Mouse (Mus musculus) CD4-positive, CD25-positive, alpha-beta regulatory T cell, adult 4 months (primary cell): ENCODE data around the gene Fat1. TPM values are rescaled to one million over a fixed set of nuclear protein-coding genes. Genes with fewer than 3 reads are reported as not detected.

Experiments used
- ATAC-seq: one replicate; pipeline ENCODE4 v1.8.0; 2017
- polyA plus RNA-seq, 2 experiments: library from polyadenylated mRNA; unstranded; fragments of 100-300 nt; shearing (Covaris generic); gene quantifications; one replicate each; pipeline ENCODE4 v1.2.1; 2017

Fat1 gene
- under 1 TPM in 1 of 2 experiments, not detected in 1; 0.03 TPM for polyA plus RNA-seq

DNA sequence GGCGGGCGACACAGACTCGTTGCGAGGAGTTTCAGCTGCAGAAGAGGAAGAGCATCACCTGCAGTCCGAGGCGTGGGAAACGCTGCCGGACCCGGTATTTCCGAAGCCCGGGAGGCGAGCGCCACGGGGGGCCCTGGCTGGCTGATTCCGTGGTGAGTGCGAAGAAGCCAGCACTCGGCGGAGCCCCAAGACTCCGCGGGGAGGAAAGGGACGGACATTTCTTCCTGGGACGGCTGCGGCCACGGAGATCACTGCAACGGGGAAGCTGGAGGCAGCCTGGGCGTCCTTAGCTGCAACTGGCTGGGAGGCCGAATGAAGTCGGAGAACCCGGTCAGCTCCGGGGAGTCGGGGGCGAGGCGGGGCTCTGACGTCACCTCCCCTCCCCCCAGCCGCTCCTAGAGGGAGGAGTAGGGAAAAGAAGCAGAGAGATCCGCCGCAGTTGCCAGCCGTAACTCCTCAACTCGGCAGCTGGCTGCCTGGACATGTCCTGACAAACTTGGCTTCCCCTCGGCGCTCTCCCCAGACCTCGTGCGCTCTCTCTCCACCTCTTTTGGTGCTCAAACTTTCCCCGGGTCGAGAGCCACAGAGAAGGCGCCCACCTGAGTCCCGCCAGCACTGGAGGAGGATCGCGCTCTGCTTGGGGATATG lies at the start of gene Fat1:
Gene Fat1, plus strand, starts transcription at position 598 of the 648 bp plus-strand sequence.
- no peak for ATAC-seq

DNA sequence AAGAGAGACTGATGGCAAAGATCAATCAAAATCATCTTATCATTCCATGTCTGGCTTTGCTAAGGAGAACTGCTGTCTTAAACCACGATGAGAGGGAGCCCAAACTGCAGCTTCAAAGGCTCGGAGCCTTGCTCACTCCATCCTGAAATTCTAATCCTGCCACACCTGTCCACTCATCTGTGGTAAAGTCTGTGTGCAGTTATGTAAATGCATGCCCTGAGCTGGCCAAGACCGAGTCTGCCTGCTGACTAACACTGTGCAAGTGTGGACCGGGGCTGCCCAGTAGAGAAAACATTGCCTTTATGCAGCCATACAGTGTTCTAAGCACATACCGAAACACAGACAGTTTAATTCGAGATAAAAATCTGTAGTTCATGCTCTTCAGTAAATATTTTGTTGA lies 40.6 kb upstream of the Fat1 start:
- ATAC-seq: no peak

DNA sequence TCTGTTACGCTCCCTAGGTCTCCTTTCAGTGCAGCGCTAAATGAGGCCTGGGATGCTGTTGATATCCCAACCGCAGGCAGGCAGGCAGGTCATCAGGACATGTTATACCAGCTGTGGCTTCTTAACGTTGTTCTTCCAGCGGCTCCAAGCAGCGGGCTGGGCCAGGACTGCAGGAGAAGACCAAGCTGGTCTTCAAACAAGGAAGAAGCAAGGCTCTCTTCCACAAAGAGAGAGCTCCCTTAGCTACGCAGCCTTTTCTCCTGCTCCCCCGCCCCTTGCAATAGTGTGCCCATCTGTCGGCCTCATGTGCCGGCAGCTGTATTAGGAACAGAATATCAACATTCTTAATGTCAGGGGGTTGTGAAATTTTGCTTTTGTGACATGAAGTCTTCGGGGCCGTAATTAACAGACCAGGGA lies 35.7 kb upstream of the Fat1 start:
- ATAC-seq: no peak

DNA sequence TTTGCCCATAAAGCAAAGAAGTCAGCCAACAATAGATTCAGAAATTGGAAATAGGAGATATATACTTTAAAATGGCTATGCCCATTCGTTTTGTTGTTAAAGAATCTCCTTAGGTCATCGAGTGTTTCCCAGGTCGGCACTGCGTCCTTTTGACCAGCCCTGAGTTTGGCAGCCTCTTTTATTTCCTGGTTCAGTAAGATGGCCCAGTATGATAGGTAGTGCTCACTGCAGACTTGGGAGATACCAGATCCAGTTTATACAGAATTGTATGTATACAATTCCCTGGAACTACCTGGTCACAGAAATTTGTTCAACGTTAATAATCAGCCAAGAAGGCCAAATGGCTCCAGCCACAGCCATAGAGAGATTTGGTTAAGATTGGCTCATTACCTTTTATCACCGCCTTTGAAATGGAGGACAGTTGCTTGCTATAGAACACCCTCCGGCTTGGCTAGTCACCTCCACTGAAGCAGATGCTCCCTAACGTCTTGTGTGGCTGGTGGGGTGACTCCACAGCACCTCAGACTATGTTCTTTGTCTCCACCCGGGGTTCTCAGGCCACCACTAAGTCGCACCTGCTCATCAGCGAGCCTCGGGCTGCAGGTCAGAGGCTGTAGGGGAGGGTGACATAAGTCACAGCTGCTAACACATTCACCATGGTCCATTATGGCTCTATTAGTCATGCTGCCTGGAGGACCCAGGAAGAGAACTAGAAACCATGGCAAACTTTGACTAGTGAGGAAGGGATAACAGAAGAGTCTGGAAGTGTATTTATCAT lies 23.9 kb upstream of the Fat1 start:
- ATAC-seq: no peak

DNA sequence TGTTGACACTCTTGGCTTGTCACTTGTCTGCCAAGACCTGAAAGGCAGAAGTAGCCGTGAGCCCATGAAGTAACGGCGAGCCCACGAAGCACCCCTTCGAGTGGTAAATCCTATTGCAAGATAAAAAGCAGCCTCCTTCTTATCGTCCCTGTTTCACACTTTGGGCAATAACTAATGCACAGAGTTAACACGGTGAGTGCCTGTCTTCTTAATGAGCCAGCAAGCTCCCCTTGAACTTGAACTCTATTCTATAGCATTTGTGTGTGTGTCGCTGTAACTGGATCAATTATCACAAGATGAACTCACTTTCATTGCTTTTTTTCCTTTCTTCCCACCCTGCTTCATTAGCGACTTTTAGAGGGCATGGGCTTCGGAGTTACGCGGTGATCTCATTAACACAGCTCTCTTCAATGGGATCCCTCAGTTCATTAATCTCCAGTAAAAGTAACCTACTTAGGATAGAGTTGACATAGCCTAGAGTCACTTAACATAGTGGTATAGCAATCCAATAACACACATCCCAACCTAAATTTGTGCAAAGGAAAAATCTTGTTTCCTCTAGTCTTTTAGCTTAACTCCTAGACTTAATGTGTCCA lies 15.7 kb upstream of the Fat1 start:
- ATAC-seq: no peak

DNA sequence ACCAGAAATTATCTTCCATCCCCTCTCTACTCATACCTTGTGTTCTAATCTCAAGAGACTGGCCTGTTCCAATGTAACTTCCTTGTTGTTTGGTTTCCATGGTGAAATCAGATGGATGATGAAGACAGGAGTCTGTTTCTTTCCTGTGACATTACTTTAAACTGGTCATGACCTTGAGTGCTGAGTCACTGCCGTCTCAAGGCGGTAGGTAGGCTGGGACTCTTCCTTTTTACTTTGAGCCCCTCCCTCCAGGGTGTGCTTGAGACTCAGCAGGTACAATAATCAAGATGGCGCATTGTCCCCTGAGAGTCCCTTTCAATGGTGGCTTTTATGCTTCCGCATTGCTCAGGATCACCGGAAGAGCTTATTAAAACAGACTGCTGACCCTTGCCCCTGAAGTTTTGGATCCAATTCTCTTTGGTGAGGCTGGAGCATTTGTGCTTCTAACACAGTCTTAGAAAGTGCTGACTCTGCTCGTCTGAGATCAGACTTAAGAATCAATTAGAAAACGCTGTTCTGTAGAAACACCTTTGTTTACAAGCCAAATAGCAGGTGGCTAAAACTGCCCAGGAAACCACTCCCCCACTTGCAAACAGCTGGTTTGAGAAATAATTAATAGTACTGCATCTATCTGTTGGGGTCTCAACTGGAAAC lies 14.7 kb upstream of the Fat1 start:
- ATAC-seq: no peak

DNA sequence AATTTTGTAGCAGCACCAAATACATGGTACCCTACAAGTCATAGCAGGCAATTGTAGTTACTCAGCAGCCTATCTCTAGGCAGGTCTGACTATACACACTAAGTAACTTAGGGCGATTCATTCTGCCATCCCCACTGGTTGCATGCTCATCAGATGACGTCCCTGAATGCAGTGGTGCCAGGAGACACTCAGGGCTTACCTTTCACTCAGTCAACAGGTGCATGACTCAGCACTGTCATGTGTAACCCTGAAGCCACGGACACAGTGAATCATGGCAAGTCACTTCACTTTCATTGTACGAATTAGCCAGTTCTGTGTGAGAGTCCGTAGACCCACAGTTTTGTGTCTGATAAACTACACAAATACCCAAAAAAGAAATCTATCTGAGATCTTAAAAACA lies 10.3 kb upstream of the Fat1 start:
- no peak for ATAC-seq

DNA sequence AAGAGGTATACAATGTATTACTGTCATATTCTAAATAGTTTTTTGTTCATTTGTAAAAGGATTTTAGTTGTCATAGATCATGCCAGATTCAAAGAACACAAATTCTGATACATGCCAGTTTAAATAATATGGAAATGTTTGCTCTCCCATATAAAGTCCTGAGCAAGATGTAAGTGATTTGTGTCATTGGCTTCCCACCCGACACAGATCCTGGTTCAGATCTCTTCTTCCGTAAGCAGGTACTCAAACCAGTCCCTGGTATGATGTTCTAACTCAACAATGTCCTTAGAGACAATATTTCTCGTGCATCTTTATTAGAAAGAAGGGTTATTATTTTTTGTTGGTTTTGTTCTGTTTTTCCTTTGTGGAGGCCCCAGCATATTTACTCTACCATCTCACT lies 5.2 kb upstream of the Fat1 start:
- no peak for ATAC-seq

DNA sequence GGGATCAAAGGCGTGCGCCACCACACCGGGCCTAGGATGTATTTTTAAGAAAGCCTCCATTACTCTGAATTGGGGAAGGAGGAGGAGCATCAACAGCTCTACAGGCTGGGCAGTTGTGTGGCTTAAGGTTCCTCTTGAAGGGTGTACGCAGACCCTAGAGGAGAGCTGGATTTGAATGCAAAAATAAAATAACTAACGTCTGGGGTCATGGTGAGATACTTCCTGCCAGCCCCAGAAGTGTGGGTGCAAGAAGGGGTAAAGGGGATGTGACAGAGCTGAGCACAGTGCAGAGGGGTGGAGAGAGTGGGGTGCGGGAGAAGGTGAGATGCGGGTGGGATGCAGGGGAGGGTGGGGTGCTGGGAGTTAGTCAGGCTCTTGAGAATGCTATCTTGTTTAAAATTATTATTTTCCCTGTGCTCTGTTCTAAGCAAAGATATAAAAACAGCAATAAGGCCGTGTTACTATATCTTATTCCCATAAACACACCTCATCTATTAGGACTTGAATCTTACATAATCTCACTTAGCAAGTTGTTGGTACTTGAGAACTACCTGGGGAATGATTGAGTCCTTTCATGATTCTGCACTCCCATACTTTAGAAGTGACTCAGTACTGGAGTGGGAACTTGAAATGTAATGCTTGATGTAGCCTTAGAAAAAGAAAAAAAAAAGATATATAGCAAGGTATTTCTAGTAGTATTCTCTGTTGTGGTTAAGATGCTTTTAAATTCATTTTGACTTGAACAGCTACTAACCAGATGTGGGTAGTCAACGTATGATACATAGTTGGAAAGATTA lies 2.5 kb upstream of the Fat1 start:
- no peak for ATAC-seq

DNA sequence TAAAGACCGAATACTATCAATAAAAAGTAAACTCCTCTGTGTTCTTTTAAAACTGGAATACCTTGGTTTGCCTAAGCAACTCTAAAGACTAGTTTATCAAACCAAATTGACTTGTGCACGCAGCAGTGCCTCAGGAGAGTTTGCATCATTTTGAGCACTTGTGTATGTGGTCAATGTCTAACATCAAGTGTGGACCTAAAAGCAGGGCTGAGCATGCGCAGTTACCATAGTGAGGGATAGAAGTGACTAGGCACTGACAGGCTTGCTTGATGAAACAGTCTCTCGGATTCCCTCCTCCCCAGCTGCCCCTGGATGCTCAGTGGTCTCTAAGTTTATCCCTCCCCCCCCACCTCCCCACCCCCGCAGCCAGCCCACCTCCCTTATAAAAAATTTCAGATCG lies 1.8 kb upstream of the Fat1 start:
- ATAC-seq: no peak

DNA sequence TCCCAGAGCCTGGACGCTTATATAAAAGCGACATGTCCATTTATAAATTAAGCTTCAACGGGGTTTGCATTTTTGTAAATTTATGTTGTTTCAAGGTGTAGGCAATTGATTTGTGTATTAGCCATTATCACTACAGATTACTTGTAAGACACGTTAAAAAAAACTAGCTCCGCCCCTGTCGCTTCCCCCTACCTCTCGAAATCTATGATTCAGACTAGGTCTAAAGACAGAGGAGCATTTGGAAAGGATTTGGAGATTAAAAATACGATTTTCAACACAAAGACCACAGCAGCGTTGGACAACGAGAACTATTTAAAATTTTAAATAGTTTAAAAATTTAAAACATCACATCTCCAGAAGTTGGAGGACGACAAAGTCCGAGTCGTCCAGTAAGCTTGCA lies 831 bp upstream of the Fat1 start:
- ATAC-seq: no peak

DNA sequence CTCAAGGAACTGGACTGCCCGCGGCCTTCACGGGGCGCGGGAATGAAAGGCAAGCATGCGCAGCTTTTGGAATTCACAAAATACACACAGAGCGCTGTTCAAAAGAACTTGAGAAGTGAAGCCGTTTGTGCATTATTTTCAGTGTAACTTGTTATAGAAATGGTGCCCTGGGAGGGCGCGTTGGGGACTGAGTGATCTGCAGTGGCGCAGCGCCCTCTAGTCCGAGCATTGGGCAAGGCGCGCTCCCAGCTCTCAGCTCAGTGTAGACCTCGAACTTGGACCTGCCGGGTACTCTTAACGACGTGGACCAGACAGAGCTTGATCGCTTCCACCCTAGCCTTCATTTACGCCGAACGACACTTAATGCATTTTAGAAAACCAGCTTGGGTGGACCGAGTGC lies 494 bp downstream of the Fat1 start:
- ATAC-seq: no peak

DNA sequence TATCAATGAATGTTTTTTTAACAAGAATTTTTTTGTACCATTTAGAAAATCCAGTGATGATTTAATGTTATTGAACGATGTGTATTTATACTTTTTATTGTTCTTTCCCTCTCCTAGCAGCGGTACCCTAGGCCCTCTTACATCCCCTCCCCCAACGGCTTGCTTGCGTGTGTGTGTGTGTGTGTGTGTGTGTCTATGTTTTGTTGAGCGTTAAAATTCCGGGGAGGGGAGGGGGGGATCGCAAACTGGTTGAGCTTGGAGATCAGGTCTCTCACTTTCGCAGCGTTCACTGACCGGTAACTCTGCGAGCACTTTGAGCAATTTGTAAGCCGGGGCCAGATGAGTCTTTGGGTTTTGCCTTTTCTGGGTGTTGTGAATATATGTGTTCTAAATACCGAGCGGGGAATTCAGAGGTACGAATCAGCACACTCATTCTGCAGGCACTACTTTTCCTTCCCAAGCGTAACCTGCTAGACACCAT lies 1.3 kb downstream of the Fat1 start:
- ATAC-seq: no peak

DNA sequence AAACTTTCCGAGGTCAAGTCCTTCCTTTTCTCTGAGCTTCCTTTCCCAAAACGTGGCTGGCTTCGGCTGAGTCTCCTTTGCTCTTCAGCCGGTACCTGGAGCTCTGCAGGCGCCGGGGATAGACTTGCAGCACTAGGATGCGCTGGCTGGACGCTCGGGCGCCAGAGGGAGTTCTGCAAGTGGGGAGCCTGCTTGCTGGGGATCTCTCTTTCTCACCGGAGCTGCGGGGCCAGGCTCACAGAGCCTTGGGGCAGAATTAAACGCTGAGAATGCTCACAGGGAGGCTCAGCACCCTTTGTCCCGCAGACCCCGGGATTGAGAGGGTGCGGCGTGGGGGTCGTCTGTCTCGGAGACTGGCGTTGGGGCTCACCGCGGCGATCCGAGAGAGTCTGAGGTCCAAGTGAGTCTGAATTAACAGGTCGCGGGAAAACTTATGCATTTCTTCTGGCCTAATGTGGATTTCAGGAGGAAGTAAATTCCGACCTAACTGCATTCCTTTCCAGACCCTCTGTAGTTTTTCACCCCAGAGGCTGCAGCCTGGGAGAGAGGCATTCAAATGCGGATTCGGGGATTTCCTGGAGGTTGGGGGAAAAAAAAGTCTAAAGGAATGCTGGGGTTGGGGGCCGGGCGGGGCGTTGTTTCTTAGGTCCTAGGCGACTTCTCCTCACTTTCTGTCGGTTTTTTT lies 2.0 kb downstream of the Fat1 start:
- ATAC-seq: no peak

DNA sequence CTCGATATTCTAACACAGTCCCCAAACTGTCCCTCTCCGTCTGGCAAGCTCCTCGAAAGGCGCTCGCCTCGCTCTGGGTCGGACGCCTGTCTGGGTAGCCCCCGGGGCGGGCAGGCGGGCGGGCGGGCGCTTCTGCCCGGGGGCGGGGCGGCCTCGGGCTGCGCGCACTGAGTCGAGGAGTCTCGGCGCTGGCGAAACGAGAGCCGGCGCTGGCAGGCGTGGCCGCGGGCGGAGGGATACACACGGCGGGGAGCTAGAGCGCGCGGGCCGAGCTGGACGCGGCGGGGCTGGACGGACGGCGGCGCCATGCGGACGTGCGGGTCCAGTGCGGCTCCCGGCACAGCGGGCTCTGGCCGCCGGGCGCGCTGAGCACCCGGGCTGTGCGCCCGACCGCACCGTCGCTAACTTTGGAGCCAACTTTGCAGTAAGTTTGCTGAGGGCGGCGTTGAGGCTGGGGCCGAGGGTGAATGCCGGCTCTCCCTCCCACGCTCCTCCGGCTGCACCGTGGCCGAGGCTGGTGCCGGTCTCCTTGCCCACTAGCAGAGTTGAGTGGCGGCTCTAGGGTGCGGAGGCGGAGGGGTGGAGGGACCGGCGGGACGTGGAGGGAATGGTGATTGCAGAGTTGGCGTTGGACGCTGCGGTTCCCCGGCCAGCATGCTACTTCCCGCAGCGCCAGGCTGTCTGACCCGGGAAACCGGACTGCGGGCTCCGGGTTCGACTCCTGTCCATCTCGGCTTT lies 2.8 kb downstream of the Fat1 start:
- no peak for ATAC-seq

DNA sequence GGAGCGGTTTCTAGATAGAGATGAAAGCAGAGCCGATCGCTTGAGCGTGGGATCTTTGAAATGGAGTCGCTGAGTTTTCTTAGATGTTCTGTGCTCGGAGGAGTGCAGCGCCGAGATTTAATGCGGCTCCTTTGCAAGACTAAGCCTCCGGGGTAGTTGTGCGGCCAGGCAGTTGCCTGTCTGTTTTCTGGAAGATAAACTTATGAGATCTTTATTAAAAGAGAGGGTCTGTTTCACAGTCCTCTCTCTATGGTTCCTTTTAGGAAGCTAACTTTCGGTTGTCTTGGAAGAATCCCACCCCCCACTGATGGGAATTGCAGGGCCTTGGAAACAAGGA lies 3.4 kb downstream of the Fat1 start:
- ATAC-seq: no peak

DNA sequence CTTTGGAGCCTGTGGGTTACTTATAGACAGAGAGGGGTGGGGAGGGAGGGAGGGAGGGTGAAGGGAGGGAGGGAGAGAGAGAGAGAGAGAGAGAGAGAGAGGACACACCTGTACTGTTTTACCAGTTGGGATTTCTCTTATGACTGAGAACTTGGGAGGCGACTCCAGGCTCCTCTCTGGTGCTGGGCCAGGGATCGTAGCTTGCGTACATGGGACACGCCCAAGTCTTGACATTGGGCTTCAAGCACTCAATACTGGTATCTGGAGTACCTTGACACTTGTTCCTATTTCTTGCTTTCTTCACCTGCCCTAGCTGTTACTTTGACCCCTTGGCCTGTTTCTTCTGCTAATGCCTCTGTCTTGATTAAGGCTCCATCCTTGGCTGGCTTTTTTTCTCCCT lies 10.3 kb downstream of the Fat1 start:
- no peak for ATAC-seq

DNA sequence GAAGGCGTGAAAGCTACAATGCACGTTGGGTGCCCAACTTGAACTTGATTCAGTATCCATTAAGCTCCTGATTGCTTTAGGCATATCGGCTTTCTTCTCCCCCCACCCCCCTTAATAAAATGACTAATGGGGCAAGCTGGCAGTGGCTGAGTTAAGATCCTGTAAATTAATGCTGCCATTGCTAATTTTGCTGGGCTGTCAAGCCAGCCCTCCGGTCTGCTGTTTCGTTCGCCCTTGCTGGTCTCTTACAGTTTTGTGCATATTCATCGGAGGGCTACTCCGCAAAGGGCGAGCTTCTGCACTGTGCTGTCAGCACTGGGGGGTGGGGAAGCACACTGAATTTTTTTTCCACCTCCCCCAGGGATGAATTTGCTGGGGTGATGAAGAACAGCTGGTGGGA lies 13.3 kb downstream of the Fat1 start:
- no peak for ATAC-seq

DNA sequence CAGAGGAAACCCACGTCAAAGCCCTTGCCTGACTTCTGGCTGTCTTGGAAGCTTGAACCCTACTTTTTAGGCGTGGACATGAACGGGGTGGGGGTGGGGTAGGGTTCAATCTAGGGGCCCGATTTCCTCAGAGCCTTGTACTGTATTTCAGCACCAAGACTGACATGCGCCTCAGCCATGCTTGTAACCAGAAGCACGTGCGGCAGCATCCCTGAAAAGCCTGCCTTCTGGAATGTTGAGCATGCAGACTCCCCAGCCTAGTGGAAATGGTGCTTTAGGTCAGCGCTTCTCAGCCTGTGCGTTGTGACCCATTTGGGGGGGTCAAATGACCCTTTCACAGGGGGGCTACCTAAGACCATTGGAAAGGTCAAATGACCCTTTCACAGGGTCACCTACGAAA lies 25.2 kb downstream of the Fat1 start:
- ATAC-seq: no peak

DNA sequence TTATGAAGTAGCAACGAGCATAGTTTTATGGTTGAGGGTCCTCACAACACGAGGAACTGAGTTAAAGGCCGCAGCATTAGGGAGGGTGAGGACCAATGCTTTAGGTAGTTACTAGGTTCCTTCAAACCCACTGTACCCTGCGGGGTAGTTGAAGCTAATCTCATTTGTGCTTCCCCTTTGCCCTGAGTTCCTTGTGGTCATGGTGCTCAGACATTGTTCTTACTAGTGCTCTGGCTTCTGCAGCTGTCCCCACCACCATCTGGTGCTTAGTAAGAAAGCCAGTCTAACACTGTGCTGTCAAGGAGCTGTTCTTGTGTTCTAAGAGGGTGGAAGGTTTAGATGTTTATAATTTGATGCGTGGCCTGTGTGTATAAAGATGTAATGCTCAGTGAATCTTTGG lies 25.7 kb downstream of the Fat1 start:
- ATAC-seq: no peak

DNA sequence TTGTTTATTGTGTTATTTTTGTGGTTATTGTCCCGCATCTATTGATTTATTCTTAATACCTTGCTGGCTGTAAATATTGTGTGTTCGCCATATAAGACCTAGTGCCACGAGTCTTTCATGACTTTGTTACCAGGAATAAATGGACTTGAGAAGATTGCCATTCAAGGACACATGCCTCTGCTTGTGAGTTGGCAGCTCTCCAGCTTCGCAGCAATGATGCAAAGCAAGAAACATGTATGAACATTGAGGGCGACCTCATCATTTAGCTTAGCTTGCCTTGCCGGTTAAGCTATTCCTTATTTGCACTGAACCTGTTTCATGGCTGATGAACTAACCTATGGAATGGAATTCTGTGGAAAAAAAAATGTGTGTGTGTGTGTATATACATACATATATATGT lies 26.2 kb downstream of the Fat1 start:
- no peak for ATAC-seq
